Mouse (Mus musculus) gastrocnemius, adult 18-20 months (tissue): ENCODE data around the gene Fbln2. TPM values are rescaled to one million over a fixed set of nuclear protein-coding genes. Genes with fewer than 3 reads are reported as not detected.
A peak's percentile ranks its signal among the peaks of the same experiment; 100 is the strongest.

Experiments used
- DNase-seq: peaks from one replicate; pipeline ENCODE4 v3.0.0; 2021; ENCODE audit warnings: low spot score
- total RNA-seq, 2 experiments: library from RNA; stranded (reverse); gene quantifications; 2 replicates each; pipeline ENCODE4 v1.2.3; 2021

Gene Fbln2
- total RNA-seq, 2 experiments from 2014 or later: 40.1 to 51.6 TPM

DNA sequence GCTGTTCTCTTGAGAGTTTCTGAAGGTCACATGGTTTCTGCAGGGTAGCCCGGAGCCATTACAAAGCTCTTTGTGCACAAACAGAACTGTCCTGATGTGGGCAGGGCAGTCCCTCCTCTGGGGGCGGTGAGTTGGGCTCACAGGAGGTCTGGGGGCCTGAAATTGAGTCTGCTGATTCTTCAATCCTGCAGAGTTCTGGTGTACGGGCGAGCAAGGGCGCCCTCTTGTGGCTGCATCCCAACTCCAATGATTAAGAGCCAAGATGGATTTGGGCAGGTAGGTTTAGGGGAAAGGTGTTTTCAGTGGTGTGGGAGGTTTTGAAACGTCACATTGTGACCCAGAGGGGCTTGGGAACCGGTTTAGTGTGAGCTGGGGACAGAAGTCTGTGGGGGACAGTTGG lies 65.3 kb downstream of the Fbln2 start:
- peak; percentile 52 for DNase-seq

DNA sequence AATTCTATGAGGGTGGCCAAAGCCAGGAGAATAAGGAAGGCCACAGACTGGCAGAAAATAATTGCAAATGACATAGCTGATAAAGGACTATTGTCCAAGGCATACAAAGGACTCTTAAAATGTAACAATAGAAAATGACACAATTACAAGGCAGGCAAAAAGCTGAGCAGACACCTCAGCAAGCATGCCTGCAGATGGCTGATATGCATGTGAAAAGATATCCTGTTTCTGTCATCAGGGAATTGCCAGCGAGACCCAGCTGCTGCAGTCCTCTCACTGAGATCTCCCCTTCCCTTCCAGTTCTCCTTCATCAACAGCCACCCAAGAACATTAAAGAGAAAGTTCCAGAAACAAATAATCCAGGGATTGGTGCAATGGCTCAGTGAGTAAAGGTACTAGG lies 66.0 kb downstream of the Fbln2 start:
- no peak for DNase-seq

DNA sequence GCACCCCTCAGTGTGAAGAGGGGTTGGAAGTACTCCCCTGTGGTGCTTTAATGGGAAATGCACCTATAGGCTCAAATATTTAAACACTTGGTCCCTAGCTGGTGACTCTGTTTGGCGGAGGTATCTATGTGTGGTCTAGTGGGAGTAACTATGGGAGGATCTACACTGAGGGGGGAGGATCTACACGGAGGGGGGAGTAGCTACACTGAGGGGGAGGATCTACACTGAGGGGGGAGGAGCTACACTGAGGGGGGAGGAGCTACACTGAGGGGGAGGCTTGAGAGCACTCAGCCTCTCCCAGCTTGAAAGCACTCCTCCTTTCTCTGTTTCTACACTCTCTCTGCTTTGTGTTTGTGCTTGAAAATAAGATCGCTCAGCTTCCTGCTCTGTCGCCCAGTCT lies 67.2 kb downstream of the Fbln2 start:
- no peak for DNase-seq

DNA sequence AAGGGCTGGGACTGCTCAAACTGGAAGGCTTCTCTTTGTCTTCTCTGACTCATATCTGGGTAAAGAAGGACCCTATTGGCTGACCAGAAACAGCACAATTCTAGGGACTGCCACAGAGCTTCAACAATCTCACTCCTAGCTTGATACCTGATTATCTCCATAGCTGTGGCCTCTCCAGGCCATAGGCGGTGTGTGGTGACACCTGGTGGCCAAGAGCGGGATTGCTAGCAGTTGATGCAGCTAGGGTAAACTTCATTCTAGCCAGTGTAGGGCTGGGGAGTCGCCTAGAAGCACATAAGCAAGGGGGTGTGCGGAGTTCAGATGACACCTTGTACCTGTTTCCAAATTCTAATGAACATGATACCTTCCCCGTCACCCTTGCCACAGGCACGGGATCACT lies 69.0 kb downstream of the Fbln2 start:
- DNase-seq: peak; percentile 90

DNA sequence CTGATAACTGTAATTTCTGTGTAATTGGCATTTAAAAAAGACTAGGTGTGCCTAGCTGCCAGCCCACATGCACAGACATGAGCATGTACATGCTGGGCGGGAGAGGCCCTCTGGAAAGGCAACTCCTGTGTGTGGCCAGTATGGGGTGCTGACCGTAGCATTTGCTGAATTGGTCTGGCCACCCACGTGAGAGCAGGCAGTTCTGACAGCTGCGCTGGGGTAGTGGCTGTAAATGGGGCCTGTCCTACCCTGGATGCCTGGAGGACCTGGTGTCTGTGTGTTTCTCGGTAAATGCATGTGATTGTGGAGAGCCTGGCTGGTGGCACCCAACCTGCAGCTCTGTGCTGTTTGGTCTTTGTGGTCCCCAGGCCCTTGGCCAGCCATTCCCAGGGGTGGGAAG lies 69.5 kb downstream of the Fbln2 start:
- no peak for DNase-seq

DNA sequence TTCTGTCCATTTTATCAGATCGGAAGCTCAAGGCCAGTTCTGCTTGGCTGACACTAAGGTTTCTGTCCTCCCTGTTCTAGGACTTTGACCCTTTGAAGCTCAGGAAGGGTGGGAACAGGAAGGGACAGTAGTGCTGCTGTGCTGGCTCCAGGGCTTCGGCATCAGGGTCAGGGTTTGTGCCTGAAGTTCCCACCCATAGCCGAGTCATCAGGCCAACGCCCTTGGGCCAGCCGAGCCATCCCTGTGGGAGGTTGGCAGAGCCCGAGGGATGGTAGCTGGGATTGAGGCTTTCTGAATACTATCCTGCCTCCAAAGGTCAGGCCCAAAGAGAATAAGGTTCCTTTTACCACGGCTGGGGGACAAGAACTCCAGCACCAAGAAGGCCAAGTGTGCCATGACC lies 70.8 kb downstream of the Fbln2 start:
- no peak for DNase-seq

DNA sequence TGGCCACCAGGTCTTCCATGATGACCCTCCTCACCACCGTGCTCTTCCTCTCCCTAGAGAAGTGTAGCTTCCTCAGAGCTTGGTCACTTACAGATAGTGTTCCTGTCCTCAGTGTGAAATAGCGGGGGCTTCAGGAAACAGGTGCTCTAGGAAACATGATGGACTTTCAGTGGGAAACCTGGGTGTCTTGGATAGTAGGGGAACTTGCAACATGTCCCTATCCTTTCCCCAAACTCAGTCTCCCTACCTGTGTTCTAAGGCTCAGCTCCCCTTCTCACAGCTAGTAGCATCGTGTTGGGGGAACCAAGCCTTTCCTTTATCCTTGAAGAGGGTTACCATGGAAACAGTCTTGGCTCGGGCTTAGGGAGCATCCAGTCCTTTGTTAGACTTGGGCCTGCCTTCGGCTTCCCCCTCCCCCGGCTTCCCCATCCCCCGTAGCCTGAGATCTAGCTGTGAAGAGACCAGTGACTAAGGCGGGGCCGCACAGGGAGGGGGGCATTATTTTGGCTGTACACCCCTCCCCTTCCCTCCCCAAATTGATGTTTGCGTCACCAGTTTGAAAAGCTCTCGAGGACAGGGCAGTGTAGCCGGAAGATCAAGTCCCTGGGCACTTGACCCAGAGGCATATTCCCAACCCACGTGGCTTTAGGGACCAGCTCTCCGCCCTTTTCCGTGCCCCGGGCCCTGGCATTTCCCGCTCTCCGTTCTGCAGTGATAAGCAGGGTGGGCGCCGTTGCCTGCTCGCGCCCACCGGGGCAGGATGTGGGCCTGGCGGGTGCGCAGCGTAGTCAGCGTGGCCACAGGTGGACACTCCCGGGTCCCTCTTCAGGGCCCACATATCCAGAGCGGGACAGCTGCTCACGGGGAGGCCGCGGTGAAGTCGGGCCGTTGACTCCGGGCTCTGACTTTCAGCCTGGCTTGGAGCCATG lies 72.5 kb downstream of the Fbln2 start:
- DNase-seq: no peak

DNA sequence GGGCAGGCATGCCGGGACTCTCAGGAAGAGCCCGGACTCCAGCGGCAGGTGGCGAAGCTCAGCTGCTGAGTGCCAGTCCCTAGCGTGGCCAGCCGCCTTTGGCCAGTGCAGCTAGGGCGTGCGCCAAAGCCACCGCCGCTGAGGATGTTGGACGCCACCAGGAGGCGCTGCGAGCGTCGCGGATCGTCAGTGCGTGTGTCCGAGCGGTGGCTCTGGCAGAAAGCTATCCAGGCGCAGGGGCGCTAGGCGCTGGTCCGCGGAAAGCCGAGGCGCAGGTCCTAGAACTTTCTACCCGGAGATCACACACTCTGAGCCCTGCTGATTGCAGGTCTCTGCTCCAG lies 73.2 kb downstream of the Fbln2 start:
- DNase-seq: peak; percentile 84

DNA sequence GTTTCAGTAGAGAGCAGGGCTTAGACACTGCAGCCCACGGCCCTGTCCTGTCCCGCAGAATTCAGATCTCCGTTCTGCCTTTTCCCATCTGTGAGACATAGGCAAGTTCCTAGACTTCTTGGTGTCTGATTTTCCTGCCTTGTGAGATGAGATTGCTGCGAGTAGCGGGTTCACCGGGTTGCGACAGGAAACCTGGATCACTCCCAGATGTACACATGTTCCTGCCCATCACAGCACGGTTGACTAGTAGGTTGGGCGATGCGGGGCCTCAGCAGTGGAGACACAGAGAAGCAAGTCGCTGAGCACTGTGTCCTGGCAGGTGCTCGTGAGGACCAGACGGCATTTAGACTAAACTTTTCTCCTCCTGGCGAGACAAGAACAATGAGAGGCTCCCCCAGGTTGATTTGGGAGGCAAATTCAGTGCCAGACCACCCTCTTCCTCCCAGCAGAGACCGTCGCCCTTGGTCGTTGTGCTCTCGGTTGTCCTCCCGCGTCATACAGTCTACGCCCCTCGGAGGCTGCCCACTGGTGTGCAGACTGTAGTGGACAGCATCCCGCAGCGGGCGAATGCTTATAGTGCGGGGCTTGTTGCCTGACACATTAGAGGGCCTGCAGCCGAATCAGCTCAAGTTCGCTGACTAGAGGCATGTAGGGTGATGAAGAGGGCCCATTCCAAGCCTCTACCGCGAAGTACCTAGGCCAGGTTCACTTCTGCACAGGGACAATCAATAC lies 73.7 kb downstream of the Fbln2 start:
- peak; percentile 66 for DNase-seq

DNA sequence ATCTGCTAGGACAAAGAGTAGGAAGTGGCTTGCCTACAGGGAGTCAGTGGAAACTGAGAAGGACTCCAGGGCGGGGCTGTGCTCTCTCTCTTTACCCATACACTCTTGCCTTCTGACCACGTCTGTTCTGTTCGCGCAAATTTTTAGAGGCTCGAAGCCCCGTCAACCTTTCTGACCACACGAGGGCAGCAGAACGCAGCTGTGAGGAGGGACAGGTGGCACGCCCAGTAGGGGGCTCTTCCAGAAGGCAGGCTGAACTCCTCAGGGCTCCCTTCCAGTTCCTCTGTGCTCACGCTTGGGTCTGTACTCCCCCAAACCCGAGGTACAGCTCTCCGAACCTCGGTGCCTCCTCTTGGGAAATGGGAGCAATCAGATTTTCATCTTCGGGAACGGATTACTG lies 74.4 kb downstream of the Fbln2 start:
- peak; percentile 82 for DNase-seq

DNA sequence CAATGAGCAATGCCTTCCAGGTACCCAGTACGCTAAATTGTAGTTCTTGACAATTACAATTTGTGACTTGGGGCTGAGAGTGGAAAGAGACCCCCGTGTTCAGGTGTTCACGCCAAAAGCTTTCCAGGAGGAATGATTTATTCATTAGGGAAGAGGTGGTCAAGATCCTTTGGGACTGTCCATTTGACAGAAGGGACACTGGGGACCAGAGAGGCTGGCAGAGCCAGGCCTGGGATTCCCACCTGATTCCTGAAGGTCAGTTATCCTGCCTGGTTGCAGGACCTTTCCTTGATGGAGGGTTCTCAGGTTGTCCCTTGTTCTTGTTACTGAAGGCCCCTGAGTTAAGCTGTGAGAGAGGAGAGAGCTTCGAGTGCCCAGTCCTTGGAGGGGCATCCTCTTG lies 74.9 kb downstream of the Fbln2 start:
- no peak for DNase-seq

DNA sequence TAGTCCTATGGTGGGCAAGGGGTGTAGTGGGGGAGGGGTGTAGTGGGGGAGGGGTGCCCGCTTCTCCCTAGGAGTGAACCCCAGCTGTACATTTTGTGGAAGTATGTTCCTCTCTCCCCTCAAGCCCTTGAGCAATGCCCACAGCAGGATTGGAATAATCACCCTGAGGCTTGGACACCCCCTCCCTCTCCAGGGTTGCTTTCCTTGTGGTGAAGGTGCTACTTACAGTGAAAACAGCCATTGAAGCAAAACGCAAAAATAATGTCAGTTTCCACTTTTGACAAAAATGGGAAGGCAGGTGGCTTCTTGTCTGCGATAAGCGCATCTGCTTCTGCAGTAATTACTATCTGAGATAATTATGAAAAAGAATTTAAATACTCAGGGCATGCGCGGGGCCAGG lies 75.4 kb downstream of the Fbln2 start:
- no peak for DNase-seq

DNA sequence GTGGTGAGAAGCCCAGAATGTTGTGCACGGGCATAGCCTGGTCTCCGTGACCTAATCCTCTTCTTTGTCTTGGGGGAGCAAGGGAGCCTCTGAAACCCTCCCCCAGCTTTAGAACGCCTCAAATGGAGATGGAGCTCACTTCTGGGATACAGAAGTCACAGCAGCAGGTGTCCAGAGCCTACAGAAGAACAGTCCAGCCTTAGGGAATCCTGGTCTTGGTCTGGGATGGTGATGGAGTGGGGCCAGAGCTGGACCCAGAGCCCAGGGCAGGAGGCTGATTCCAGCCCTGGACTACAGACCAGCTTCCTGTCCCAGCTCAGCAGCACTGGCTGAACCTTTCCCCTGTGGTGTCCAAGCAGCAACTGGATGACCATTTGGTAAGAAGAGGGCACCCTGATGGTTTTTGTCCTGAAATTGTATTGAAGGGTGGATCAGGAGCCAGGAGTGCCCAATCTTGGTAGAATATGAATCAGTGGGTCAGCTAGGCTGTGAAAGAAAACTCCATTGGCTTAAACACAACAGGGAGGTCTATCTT lies 76.1 kb downstream of the Fbln2 start:
- DNase-seq: no peak

DNA sequence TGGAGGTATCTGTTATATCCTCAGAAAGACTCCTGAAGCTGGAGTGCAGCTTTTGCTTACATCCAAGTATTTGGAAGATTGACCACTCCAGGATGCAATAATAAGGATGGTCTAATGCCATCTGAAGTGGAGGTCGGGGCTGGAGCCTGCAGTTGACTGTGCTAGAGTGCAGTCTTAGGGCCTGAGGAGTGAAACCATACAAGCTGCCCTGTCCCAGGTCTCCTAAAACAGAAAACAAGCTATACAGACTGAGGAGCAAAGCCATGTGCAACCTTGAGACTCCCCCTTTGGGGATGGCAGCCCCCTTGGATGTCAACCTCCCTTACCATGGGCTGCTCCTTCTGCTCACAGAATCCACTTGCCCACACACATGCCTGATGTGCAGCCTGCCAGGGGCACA lies 76.7 kb downstream of the Fbln2 start:
- DNase-seq: no peak

DNA sequence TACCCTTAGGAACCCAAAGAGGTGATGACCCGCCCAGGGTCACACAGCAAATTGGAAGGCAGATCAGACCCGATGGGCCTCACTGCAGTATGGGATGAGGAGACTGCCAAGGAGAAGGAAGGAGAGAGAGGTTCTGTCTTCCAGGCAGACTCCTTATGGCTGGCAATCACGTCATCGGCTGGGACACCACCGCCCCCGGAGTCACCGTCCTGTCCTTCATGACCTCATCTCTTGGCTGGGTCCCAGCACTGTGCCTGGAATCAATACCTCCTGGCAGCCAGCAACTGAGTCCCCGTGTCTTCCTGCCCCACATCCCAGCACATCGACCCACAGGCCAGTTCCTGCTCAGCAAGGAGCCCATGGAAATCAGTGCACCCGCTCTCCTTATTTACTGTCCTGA lies 78.7 kb downstream of the Fbln2 start:
- DNase-seq: no peak

DNA sequence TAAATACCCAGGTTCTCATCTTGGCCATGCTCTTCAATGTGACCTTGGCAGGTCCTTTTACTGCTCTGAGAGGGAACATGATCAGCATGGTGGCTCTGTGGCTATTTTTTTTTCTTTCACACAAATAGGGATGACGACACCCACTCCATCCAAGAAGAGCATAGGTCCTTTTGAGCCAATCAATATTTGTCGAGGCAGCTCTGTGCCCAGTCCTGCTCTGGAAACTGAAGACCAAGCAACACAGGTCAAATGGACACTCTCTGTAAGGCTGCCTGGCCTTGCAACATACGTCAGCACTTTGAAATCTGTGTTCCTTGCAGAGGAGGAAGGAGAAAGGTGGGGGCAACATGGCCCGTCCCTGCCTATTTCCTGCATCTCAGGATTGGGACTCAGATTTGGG lies 83.2 kb downstream of the Fbln2 start:
- DNase-seq: no peak

DNA sequence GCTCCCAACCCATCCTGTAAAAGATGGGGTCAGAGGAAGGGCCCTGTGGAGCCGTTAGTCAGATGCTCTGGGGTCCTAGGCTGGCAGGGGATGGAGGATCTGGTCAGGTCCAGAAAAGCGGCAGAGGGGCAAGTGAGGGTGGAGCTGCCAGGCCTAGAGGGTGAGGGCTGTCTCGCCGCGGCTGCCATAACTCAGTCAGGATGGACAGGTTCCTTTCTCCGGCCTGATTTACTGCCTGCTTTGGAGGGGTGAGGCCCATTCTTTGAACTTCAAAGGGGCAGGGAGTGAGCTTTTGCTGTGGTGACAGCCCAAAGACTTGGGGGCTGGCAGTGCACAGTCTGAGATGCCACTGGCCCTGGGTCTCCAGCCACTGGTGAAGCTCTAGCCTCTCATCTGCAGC lies 86.6 kb downstream of the Fbln2 start:
- no peak for DNase-seq

DNA sequence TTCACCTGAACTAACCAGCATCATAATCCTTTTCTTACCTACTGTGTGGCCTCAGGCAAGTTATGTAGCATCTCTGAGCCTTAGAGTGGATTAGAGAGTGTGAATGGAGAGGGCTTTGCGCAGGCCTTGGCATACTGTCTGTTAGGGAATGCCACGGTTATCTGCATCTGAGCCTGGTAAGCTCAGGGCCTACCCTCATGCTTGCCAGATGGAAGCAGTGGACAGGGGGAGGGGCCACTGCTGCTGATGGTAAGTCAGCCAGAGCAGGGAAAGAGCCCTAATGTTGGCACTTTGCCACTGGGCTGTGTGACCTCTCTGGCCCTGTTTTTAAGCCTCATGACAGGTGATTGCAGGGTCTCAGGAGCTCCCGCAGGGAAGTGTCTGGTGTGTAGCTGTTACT lies 87.8 kb downstream of the Fbln2 start:
- no peak for DNase-seq

DNA sequence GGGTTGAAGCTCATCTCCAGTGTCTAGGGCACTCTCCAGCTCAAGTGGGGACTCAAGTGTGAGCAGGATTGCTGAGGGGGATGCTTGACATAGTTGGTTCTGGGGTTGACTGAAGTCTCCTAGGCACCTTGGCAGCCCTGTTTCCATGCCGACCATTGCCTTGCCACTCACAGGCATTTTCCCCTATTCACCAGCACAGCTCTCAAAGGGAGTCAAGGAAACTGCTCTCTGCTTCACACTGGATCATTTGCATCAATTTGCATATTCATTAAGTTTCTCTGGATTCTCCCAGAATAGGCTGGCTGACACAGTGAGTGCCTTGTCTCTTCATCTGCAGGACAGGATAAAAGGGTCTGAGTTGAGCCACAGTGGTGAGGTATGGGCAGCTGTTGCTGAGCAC lies 89.6 kb downstream of the Fbln2 start:
- no peak for DNase-seq

DNA sequence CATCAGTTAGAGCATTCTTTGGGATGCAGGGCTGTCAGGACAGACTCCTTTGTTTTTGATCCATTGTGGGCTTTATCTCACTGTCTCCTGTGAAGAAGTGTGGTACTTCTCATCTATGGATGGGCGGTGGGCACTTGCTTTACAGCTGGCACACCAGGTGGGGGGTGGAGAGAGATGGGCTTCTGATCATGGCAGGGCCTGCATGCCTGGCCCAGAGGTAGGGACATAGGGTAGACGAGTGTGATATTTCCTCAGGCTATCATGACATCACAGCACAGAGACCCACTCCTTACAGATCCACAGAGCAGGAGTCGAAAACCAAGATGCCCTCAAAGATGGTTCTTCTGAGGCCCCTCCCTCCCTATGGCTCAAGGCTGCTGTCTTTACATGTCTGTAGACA lies 90.1 kb downstream of the Fbln2 start:
- no peak for DNase-seq

DNA sequence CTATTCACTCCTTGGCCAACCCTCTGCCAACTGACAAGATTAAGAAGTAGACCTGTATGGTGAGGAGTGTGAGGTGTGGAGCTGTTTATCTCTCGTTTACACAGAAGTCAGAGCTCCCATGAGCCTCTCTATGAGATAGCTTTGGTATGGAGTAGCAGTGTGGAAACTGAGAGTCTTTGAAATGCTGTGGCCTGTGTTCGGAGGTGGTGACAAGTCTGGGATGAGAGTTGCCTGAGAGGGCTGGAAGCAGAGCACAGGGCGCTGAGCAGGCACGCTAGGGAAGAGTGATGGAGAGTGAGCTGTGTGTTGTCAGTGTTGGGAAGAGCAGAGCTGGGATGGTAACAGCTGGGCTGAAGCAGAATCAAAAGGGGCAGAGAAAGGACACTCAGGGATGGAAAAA lies 91.9 kb downstream of the Fbln2 start:
- DNase-seq: no peak

DNA sequence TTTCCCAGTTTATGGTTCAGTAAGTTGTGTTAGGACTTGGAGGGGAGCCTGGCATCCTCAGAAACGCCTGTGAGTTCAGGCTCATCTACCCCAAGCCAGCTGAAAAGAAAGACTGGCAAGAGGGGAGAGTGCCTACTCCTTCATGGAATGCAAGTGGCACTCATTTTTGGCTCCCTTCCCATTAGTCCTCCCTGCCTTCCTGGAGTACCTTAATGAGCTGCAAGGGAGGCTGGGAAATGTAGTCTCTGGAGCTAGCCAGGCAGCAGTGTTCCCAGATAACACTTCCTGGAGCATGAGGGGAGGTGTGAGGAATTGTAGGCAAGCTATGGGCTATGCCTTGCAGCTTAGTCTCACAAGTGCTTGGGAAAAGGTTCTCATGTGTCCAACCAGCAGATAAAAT lies 95.7 kb downstream of the Fbln2 start:
- DNase-seq: no peak

DNA sequence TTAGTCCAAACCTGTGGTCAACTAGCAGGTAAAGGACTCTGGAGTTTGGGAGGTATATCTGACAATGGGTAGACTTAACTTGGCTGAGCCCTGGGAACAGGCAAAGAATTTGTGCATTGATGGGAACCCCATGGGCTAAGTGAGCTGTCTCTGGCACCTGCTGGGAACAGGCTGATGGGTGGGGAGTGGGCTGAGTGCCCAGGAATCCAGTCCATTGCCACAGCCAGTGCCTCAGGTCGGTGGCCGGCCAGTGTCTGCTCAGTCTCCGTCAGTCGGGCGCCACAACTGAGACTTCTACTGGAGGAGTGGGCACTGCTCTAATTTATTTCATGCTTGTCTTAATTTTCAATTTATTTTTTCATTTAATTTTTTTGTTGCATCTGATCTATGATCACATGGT lies 98.9 kb downstream of the Fbln2 start:
- DNase-seq: no peak
